Mouse (Mus musculus): ENCODE measurements around the gene Slc22a22. TPM values are rescaled to one million over a fixed set of nuclear protein-coding genes. Genes with fewer than 3 reads are reported as not detected.
"Not testable (repeated sequence)": the region's sequence is repeated elsewhere in the genome, so short reads cannot be mapped to it uniquely, and the experiment has no call there.

The Slc22a22 gene
- polyA plus RNA-seq, 1 experiment = 0.07 TPM

DNA sequence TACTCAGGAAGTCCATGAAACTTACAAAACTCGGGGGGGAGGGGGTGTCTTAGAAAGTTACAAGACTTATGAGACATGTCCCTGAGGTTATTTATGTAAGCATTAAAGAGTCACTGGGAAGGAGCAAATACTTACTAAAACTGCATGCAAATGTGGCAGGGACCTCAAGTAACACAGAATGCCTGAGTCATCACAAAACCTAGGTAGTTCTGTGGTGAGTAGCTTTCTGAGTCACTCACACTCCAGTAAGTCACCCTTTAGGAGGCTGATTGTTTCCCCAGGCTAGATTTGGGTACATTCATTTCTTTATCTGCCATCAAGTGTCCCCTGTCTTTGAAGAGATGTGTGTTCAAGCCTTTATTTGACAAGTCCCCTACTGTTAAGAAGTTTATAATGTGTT, 198.9 kb downstream of the Slc22a22 start:
- DNase-seq = no peak
- no peaks in the 10 kb centered on the region for H3K4me1 ChIP-seq (ENCODE audit: control insufficient read depth, insufficient read depth, low read length)
- H3K4me3 ChIP-seq (replicated peaks; ENCODE audit: extremely low read depth, low read depth, low read length) = no peak overlapping the region
- WGBS = 30% methylated on average over 1 of the region's 1 CpGs
- no peak for TF ChIP-seq POLR2A (IDR thresholded peaks at IDR 0.05; ENCODE audit: borderline replicate concordance, extremely low read depth, low read depth, low read length)
- no peak for TF ChIP-seq CTCF (IDR thresholded peaks at IDR 0.05; ENCODE audit: insufficient read depth, low read length)

DNA sequence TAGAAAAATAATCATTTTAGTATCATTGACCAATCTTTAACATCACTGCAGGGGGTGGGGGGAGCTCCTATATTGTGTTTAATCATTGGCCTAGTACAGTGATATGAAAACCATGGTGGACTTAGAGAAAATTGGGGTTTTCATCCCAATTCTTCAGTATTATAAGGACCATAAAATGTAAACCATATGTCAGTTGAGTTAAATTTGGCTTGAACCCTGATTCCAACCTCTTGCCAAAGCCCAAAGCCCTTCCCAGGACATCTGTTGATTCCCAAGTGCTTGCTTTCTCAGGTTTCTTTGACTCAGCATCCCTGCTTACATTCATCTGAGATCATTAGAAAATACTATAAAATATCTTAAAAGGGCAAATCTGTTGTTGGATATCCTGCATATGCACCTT, 201.0 kb downstream of the Slc22a22 start:
- H3K4me3 ChIP-seq (replicated peaks; ENCODE audit: extremely low read depth, low read depth, low read length) = no peak overlapping the region
- no peaks in the 10 kb centered on the region for H3K4me1 ChIP-seq (ENCODE audit: control insufficient read depth, insufficient read depth, low read length)
- no peak for TF ChIP-seq POLR2A (IDR thresholded peaks at IDR 0.05; ENCODE audit: borderline replicate concordance, extremely low read depth, low read depth, low read length)
- no peak for TF ChIP-seq CTCF (IDR thresholded peaks at IDR 0.05; ENCODE audit: insufficient read depth, low read length)
- DNase-seq = no peak

DNA sequence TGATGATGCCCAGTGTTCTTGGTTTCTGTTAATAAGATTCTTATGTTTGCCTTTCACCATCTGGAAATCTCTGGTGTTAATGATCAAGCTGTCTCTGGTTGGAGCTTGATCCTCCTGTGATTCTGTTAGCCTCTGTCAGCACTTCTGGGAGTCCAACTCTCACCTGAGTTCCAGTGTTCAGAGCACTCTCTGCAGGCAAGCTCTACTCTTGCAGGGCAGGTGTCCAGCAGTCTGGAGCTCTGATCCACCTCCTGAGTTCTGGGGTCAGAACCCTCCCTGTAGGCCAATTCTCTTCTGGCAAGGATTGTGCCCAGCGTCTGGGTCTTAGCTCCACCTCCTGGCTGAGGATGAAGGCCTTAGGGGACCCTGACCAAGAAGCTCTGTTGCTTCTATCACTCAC, 237.4 kb downstream of the Slc22a22 start:
- not testable (repeated sequence) for DNase-seq; H3K4me3 ChIP-seq (replicated peaks; ENCODE audit: extremely low read depth, low read depth, low read length); H3K4me1 ChIP-seq (ENCODE audit: control insufficient read depth, insufficient read depth, low read length)
- 79% methylated on average over 1 of the region's 1 CpGs for WGBS

DNA sequence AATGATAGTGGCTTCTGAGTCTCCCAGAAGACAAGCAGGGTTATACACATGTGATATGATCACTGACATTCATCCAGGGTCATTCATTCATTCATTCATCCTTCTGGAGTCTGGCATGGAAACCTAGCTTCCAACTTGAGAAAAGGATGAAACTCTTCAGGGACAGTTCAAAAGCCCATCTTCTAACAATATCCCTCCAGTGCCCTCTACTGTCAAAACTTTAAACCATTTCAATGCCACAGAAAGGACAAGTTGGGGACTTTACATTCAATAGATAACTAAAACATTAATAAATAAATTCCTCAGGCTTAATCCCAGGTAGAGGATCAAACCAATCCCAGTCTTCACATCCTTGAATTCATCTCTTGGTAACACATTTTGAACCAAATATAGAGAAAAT, 247.0 kb downstream of the Slc22a22 start:
- DNase-seq = no peak
- H3K4me1 ChIP-seq (ENCODE audit: control insufficient read depth, insufficient read depth, low read length) = no peaks in the 10 kb centered on the region
- no peak overlapping the region for H3K4me3 ChIP-seq (replicated peaks; ENCODE audit: extremely low read depth, low read depth, low read length)
- TF ChIP-seq CTCF (IDR thresholded peaks at IDR 0.05; ENCODE audit: insufficient read depth, low read length) (no peak), POLR2A (IDR thresholded peaks at IDR 0.05; ENCODE audit: borderline replicate concordance, extremely low read depth, low read depth, low read length) (no peak)

DNA sequence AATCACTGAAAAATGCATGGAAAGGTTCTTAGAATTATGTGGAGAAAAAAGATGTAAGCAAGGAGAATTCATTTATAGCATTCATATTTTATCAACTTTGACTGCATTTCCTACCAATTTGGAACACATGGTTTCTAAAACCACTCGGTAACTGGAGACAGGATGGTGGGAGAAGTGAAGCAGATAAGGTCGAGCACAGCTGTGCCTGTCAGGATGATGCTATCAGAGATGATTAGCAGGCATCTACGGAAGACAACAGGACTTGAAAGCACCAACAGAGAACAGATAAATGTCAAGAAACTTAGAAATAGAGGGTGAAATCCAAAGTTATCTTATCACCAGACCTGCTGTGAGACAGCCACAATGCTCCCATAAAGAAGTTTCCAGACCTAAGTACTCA, 272.1 kb downstream of the Slc22a22 start:
- TF ChIP-seq POLR2A (IDR thresholded peaks at IDR 0.05; ENCODE audit: borderline replicate concordance, extremely low read depth, low read depth, low read length) (no peak), CTCF (IDR thresholded peaks at IDR 0.05; ENCODE audit: insufficient read depth, low read length) (no peak)

DNA sequence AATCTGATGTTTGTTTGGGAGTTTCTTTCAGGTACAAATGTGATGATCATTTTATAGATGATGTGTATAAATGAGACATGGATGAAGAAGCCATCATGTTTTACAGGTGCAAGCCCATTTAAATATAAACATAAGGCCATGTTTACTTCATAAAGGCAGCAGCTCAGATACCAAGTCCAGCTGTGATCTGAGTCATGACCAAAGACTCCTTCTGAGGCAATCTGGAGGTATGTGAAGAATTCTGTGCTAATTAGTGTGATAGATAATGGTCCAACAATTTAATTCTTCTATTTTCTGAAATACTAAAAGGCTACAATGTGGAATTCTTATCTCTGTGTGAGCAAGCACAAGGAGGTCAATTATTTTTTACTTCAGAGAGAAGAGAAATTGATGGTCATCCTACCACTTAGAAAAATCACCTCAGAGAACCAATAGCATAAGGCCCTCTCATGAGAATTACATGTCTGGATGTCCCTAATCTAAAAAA, 272.9 kb downstream of the Slc22a22 start:
- H3K4me1 ChIP-seq (ENCODE audit: control insufficient read depth, insufficient read depth, low read length) = no peaks in the 10 kb centered on the region
- TF ChIP-seq CTCF (IDR thresholded peaks at IDR 0.05; ENCODE audit: insufficient read depth, low read length) = no peak
- no peak for TF ChIP-seq POLR2A (IDR thresholded peaks at IDR 0.05; ENCODE audit: borderline replicate concordance, extremely low read depth, low read depth, low read length)
- DNase-seq = no peak
- H3K4me3 ChIP-seq (replicated peaks; ENCODE audit: extremely low read depth, low read depth, low read length) = no peak overlapping the region

More for the DNA sequence above, 272.1 kb downstream of the Slc22a22 start:
- H3K4me1 ChIP-seq (ENCODE audit: control insufficient read depth, insufficient read depth, low read length) = no peaks in the 10 kb centered on the region
- H3K4me3 ChIP-seq (replicated peaks; ENCODE audit: extremely low read depth, low read depth, low read length) = no peak overlapping the region
- WGBS = 29% methylated on average over 3 of the region's 3 CpGs
- no peak for DNase-seq
